Mouse (Mus musculus): ENCODE data around the gene Serpina3j.
"Not testable (repeated sequence)": the region's sequence is repeated elsewhere in the genome, so short reads cannot be mapped to it uniquely, and the experiment has no call there.

Serpina3j gene

GRCm38 (mm10) chr12:104314253-104314652 is at the start of gene Serpina3j:
Gene Serpina3j, plus strand, starts transcription at chr12:104314553.
- DNase-seq (ENCODE audit: low spot score) = no peak

DNA sequence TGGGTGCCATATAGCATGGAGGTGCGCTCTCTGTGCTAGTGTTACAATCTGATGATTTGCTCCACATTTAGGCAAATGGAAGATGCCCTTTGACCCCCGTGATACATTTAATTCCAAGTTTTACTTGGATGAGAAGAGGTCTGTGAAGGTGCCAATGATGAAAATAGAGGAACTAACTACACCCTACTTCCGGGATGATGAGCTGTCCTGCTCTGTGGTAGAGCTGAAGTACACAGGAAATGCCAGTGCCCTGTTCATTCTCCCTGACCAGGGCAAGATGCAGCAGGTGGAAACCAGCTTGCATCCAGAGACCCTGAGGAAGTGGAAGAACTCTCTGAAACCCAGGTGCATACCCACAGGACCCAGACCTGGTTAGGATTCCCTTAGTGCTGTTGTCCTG is 48.0 kb upstream of the Serpina3j start:
- DNase-seq (ENCODE audit: low spot score) = no peak

DNA sequence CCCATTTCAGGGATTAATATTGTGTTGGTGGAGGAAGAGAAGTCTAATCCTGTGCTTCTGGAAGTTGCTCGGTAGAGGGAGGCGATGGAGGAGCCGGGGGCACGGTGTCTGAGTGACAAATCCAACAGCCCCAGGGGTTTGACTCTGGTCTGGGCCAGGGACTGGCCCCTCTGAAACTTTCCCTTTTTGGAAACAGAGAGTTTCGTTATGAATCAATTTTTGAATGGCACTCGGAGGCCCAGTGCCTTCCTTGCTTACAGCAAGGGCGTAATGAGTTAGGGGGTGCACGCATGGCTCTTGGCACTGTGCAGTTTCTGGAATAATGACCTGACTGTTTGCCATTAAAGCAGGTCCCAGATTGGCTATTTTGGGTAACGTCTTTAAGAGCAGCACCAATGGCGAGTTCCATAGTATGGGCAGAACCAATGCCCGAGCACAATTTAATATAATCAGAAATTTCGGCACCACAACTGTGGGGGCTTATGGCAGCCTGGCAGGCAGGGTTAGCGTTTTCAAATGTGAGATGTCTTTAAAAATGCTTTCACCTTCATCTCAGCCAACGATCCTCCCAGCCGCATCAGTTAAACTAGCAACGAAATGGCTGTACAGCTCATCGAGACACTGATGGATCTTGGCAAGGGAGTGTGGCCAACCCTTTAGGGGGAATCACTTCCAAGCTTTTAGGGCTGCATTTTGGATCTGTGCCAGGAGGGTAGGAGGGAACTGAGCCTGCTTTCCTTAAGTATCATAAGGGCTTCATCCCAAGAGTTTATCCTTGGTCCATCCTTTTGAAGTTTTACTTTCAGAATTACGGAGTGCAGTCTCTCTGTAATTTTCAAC is 35.9 kb upstream of the Serpina3j start:
- no peak for DNase-seq (ENCODE audit: low spot score)

DNA sequence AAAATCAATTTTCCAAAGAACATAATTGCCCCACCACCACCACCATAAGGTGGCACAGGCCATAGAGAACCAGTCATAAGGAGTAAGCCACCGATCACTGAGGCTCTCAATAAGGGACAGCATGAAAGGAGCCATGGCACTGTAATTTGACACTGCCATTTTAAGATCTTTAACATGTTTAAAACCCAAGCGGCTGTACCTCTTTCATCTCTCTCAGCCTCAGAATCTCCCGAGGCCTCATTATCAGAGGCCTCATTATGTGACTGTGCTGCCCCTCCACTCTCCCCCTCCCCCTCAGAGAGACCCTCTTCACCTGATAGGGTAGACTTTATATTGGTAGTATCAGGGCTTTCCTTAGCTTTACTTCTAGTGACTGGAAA is 35.3 kb upstream of the Serpina3j start:
- no peak for DNase-seq (ENCODE audit: low spot score)

- DNase-seq (ENCODE audit: low spot score) = no peak
These were observed 31.0 kb upstream of the Serpina3j start for GRCm38 (mm10) chr12:104283380-104283779.

- no peak for DNase-seq (ENCODE audit: low spot score)
These were observed 26.0 kb upstream of the Serpina3j start for GRCm38 (mm10) chr12:104288336-104288735.

DNA sequence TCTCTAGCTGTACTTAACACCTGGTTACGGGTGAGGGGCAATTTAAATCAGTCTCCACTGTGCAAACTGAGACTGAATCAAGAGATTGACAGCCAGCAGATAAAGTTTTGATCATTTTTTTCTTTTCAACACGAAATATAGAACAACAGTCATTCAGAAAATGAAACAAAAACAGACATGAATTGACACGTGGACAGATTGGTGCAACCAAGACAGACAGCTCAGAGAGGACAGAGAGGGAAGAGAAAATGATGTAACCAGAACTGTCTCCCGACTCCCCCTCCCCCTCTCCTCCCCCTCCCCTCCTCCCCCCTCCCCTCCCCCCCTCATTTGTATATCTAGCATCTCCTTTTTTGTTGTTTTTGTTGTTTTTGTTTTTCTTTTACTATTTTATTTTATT is 24.5 kb upstream of the Serpina3j start:
- no peak for DNase-seq (ENCODE audit: low spot score)

GRCm38 (mm10) chr12:104293963-104294362 is 20.4 kb upstream of the Serpina3j start:
- no peak for DNase-seq (ENCODE audit: low spot score)

DNA sequence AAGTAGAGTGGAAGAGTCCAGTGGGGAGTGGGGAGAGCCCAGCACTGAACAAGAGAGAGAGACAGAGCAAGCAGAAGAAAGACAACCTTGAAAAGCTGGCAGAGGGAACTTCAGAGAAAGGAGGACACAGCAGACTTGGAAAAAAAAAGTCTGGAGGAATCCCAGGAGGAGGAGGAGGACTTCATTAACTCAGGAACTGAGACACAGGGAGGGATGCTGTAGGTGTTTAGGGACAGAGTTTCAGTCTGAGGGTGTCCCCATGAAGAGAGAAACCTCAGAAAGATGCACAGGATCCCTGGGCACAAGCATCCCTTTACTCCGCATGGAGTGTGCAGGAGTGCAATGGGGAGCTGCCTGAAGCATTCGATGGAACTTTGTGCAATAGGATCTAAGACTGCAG is 16.3 kb upstream of the Serpina3j start:
- DNase-seq (ENCODE audit: low spot score) = no peak

GRCm38 (mm10) chr12:104305991-104306390 is 8.4 kb upstream of the Serpina3j start:
- no peak for DNase-seq (ENCODE audit: low spot score)

DNA sequence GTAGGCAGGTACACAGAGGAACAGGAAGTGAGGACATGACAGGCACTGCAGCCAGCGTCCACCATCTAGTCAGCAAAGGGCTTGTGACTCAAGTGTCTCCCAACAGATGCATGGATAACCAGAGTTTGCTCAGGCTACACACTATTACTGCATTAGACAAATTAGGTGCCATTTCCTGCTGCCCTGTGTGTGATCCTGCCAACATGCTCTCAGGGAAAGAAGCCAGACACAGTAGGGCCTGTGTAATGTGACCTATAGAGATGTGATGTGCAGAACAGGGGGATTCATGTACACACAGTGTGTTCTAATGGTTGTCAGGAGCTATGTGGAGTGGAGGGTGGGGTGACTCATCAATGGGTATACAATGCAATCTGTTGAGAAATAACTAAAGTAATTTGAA is 8.1 kb downstream of the Serpina3j start:
- no peak for DNase-seq (ENCODE audit: low spot score)

GRCm38 (mm10) chr12:104331701-104332100 is 17.3 kb downstream of the Serpina3j start:
- no peak for DNase-seq (ENCODE audit: low spot score)

GRCm38 (mm10) chr12:104336873-104337272 is 22.5 kb downstream of the Serpina3j start:
- not testable (repeated sequence) for DNase-seq (ENCODE audit: low spot score)

DNA sequence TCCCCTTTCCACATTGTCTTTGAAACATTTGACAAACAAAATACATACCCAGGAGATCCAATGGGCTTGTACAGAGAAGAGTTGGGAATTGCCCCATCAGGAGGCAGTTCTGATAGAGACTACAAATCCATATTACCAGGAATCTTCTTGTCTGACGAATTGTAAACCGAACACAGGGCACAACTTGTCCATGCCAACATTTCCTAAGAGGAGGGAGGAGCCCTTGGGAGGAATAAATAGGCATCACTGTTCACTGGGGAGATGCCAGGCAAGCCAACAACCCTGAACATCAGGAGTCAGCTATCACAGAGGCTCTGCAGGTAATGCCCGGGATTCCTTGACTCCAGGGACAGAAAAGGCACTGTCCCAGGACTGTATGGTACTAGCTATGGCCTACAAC is 23.9 kb downstream of the Serpina3j start, which contains the start of the genes Serpina3k and Serpina3m:
TSS of gene Serpina3k (plus strand) at position 261 of the 400 bp plus-strand sequence.
TSS of gene Serpina3m (plus strand) at position 261 of the 400 bp plus-strand sequence.
- DNase-seq (ENCODE audit: low spot score) = not testable (repeated sequence)

DNA sequence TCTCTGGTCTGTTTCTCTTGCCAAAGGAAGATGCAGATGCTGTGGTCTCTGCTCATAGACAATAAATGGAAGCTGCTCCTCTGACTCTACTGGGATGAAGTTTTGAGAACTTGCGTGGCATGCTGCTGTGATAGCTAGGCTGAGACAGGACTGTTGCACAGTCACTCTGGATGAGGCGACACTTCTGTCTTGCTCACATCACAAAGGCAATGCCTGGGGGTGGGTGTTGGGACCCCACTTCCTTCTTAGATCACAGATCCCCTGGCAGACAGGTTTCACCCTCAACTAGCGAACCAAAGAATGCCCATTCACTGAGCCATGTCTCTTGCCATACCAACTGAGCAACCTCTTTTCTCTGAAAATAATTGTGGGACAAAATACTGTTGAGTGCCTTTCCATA is 24.4 kb downstream of the Serpina3j start:
- no peak for DNase-seq (ENCODE audit: low spot score)

GRCm38 (mm10) chr12:104342489-104342888 is 28.1 kb downstream of the Serpina3j start:
- not testable (repeated sequence) for DNase-seq (ENCODE audit: low spot score)

- DNase-seq (ENCODE audit: low spot score) = no peak
These were observed 30.8 kb downstream of the Serpina3j start for GRCm38 (mm10) chr12:104345181-104345580.

DNA sequence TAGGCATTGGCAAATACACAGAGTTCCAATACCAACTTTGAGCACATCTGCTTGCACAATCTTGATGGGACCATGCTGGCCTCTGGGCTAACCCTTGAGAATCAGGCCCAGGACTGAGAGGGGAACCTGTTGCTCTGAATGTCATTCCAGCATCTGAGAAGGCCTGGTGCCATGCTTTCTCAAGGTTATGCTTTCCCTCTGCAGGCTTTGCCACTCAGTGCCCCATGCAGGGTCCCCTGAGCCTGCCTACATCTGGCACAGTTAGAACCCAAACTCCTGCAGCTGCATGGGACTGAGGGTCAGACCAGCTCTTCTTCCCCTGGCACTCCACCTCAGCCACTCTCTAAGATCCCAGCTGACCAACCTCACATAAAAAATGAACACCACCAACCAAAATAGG is 31.4 kb downstream of the Serpina3j start:
- no peak for DNase-seq (ENCODE audit: low spot score)

- no peak for DNase-seq (ENCODE audit: low spot score)
These were observed 32.7 kb downstream of the Serpina3j start for GRCm38 (mm10) chr12:104347091-104347490.

- peak; percentile 51 for DNase-seq (ENCODE audit: low spot score)
These were observed 37.5 kb downstream of the Serpina3j start for GRCm38 (mm10) chr12:104351812-104352211.

- no peak for DNase-seq (ENCODE audit: low spot score)
These were observed 41.7 kb downstream of the Serpina3j start for GRCm38 (mm10) chr12:104356006-104356405.

- DNase-seq (ENCODE audit: low spot score) = no peak
These were observed 55.6 kb downstream of the Serpina3j start for GRCm38 (mm10) chr12:104369986-104370385.
